Mouse (Mus musculus) layer of hippocampus, adult 2 months (tissue): ENCODE data around the gene Gm6525. TPM values are rescaled to one million over a fixed set of nuclear protein-coding genes. Genes with fewer than 3 reads are reported as not detected.

ENCODE experiments used
- DNase-seq, 2 experiments: peaks; one replicate each; pipeline ENCODE4 v3.0.0; 2022; ENCODE audit warnings: low spot score in 2 of 2
- H3K27ac ChIP-seq: fragments of 200-600 bp; 2 replicates; pipeline ENCODE4 v1.8.1; 2022
- H3K4me3 ChIP-seq: fragments of 200-600 bp; 2 replicates; pipeline ENCODE4 v1.8.1; 2022; ENCODE audit warnings: mild to moderate bottlenecking
- CTCF ChIP-seq: fragments of 200-600 bp; conservative IDR thresholded peaks from 2 replicates; pipeline ENCODE4 v1.8.1; 2022; ENCODE audit warnings: antibody characterized with exemption, mild to moderate bottlenecking, moderate library complexity
- total RNA-seq, 2 experiments: library from RNA; stranded (reverse); gene quantifications; 2 replicates each; pipeline ENCODE4 v1.2.3; 2021

Gene Gm6525
- total RNA-seq, 2 experiments from 2014 or later = not detected

GRCm38 (mm10) chr3:84180304-84180703, 6.4 kb downstream of the Gm6525 start:
- no peak for DNase-seq
- H3K4me3 ChIP-seq = no peak overlapping the region
- H3K27ac ChIP-seq = 0 out of 2 replicates have a peak overlapping the region, but pooled peaks have one; percentile 23
- TF ChIP-seq CTCF = no peak

DNA sequence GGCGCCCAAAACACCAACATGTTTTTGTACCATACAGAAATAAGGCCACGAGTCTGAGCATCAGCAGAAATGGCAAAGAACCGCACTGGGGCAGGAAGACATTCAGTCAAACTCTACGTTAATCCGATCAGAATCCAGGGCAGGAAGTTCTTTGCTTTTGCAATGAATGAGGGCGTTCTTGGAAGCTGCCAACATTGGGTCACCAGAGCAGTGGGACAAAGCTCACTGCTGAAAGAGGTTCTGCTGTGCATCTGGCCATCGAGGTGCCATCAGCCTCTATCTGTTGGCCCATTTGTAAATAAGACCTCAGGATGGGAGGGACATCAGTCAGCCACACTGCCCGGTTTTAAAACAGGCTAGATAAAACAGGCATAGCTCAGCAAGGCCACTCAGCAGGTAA, 7.2 kb downstream of the Gm6525 start:
- H3K27ac ChIP-seq = no peak overlapping the region
- no peak for DNase-seq

DNA sequence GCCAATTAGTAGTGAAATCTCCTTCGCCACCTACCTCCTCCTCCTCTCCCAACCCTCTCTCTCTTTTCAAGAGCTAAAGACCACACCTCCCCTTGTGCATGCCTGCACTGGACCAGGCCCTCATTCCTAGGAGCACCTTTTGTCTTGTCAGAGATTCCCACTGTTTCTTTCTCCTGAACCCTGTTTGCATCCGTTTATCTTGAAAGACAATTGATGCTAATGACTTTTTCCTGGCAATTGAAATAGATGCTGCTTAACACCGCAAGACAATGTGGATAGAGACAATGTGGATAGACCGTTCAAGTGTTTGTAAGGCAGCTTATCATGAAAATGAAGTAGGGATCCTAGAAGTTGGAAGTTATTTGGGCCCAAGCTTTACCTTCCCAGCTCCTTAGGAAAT, 7.8 kb downstream of the Gm6525 start:
- TF ChIP-seq CTCF = no peak
- Histone ChIP-seq H3K4me3 (no peak overlapping the region), H3K27ac (peak overlapping the region; percentile 4; the same call in 1 of the 2 replicates)
- no peak for DNase-seq

More for the DNA sequence above, 7.2 kb downstream of the Gm6525 start:
- no peak overlapping the region for H3K4me3 ChIP-seq
- no peak for TF ChIP-seq CTCF

GRCm38 (mm10) chr3:84189629-84190173, 15.8 kb downstream of the Gm6525 start:
- no peak for DNase-seq
- no peak overlapping the region for H3K4me3 ChIP-seq
- H3K27ac ChIP-seq = peak overlapping the region; percentile 23; the same call in 1 of the 2 replicates
- no peak for TF ChIP-seq CTCF

- DNase-seq = no peak
- no peak for TF ChIP-seq CTCF
- Histone ChIP-seq H3K27ac (peak overlapping the region; percentile 65; the same call in 1 of the 2 replicates), H3K4me3 (no peak overlapping the region)
Measured at GRCm38 (mm10) chr3:84190513-84191061, 16.7 kb downstream of the Gm6525 start.

- TF ChIP-seq CTCF = no peak
- H3K27ac ChIP-seq = peak overlapping the region; percentile 65
- DNase-seq = no peak
Measured at GRCm38 (mm10) chr3:84191141-84191881, 17.4 kb downstream of the Gm6525 start.

DNA sequence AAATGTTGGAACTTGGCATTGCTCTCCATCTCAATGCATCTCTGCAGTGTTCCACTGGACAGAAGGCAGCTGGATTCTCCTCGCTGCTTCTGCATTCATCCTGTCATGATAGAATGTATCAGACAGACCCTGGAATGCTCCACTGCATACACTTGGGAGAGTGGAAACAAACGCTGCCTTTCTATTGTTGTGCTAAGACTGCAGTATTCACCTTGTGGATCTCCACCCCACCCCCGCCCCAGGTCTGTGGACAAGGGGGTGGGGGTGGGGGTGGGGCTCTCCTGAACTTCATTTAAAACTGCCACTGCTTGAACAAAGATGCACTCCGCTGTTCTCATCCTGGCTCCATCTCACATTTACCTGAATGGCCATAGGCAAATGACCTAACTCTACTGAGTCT, 20.0 kb downstream of the Gm6525 start:
- no peak for TF ChIP-seq CTCF
- DNase-seq = no peak
- Histone ChIP-seq H3K27ac (no peak overlapping the region), H3K4me3 (no peak overlapping the region)

More at GRCm38 (mm10) chr3:84191141-84191881, 17.4 kb downstream of the Gm6525 start:
- no peak overlapping the region for H3K4me3 ChIP-seq

GRCm38 (mm10) chr3:84198229-84198628, 24.3 kb downstream of the Gm6525 start:
- Histone ChIP-seq H3K4me3 (no peak overlapping the region), H3K27ac (no peak overlapping the region)
- no peak for TF ChIP-seq CTCF
- no peak for DNase-seq

DNA sequence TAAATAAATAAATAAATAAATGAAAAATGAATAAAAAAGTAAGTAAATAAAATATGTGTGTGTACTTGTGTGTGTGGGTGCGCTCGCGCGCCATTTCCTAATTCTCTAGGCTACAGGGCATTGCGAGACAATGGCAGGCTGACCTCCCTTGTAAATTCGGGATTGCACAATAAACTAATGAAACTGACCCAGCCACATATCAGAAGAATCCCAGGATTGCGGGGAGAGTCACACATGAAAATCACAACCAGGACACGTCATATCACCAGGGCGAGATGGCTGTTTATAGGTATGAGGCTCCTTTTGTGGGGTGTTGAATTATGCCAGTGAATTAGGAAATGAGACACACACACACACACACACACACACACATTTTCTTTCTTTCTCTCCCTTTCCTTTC, 25.6 kb downstream of the Gm6525 start:
- TF ChIP-seq CTCF = no peak
- DNase-seq = no peak
- no peak overlapping the region for H3K4me3 ChIP-seq
- H3K27ac ChIP-seq = no peak overlapping the region

DNA sequence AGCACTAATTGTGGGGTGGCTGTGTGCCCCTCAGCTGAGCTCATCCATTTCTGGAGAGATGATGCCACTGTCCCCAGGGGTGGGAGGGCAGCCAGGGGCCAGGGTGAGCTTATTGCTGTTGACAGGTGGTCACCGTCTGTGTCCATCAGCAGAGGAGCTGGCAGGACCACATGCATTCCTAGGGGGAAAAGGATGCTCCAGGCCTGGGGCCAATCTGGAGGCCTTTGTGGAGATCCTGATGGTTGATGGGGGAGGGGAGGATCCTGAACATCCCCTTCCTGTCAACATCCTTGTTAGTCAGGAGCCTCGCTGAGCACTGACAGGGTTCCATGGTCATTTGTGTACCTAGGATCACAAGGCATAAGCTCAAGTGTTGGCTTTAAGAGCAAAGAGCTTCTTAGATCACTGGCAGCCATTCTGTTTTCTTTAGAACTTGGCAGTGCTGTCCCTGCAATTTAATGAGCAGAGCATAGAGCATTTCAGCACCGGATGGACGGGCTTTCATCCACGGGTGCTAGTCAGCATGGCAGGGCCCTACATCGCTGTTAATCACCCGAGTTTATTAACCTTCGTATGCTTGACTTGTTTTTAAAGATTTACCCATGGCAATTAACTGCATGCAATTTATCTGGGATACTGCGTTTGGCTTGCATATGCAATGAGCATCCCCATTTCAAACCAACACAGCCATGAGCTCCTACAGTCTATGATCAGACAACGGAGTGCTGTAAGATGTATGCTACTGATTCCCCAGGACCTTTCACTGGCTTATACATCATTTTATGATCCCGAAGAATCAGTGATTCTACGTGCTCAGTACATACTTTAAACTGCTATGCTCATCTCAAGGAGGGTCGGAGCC, 26.9 kb downstream of the Gm6525 start:
- no peak overlapping the region; the same call in 1 of the 2 replicates for H3K4me3 ChIP-seq
- no peak for DNase-seq
- peak overlapping the region; percentile 76 for H3K27ac ChIP-seq
- TF ChIP-seq CTCF = no peak

DNA sequence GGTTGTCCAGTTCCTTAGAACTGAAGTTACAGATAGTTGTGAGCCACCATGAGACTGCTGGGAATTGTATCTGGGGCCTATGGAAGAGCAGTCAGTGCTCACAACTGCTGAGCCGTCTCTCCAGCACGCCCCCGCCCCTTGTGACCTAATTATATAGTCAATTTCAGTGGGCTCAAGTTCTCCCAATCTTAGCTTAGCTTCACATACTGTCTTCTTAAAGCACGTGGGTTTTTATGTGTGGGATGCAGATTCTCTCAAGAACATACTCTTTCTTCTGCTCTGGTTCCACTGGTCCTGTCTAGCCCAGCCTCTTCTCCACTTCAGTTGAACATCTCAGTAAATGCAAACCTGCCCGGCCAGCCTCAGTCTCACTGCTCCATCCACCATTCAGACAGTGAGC, 30.7 kb downstream of the Gm6525 start:
- Histone ChIP-seq H3K27ac (peak overlapping the region; percentile 80; the same call in 1 of the 2 replicates), H3K4me3 (no peak overlapping the region)
- DNase-seq = no peak
- TF ChIP-seq CTCF = no peak

DNA sequence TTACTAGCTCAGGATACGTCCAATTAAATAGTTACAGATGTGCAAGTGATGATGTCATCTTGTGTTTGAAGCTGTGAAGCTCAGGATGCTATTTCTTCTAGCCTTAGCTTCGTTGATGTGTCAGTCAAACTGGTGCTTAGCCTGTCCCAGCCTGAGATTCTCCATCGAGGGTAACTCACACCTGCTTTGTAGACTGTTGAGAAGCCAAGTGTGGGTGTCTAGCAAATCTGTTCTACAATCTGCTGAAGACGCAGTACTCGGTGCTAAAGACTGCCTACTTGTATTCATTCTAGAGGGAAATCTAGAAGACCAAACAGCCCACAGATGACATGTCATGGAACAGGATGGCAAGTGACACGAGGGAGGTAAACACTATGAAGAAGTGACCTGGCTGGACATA, 31.7 kb downstream of the Gm6525 start:
- peak in 1 of 2 experiments; percentile 73 for DNase-seq
- no peak for TF ChIP-seq CTCF
- Histone ChIP-seq H3K27ac (peak overlapping the region; percentile 80), H3K4me3 (no peak overlapping the region)

- H3K4me3 ChIP-seq = no peak overlapping the region
- DNase-seq = no peak
- no peak for TF ChIP-seq CTCF
- peak overlapping the region; percentile 80 for H3K27ac ChIP-seq
Measured at GRCm38 (mm10) chr3:84206106-84206505, 32.2 kb downstream of the Gm6525 start.
